Mouse (Mus musculus) yolk sac, embryonic 10.5 days (tissue): ENCODE data around the gene Gm49396.

Source experiments
- DNase-seq: peaks from one replicate; pipeline ENCODE4 v3.0.0-alpha.2; 2017; ENCODE audit warnings: low spot score

Gm49396 gene

GRCm38 (mm10) chr7:30610043-30610442, 46.9 kb downstream of the Gm49396 start:
- no peak for DNase-seq

GRCm38 (mm10) chr7:30612654-30613402, 49.7 kb downstream of the Gm49396 start, which contains the start of gene Upk1a:
Gene Upk1a (minus strand): TSS chr7:30612847.
- no peak for DNase-seq

- no peak for DNase-seq
These were observed 50.5 kb downstream of the Gm49396 start for GRCm38 (mm10) chr7:30613529-30614112.

- no peak for DNase-seq
These were observed 51.3 kb downstream of the Gm49396 start for GRCm38 (mm10) chr7:30614454-30614853.

GRCm38 (mm10) chr7:30615049-30615760, 52.1 kb downstream of the Gm49396 start:
- peak; percentile 55 for DNase-seq
